Mouse (Mus musculus): ENCODE data around the gene Ube2e1. TPM values are rescaled to one million over a fixed set of nuclear protein-coding genes. Genes with fewer than 3 reads are reported as not detected.
A peak's percentile ranks its signal among the peaks of the same experiment; 100 is the strongest.

The Ube2e1 gene
- polyA plus RNA-seq, 1 experiment from 2014 or later: 41.1 TPM

- WGBS: 89% methylated on average over 3 of the region's 3 CpGs
- Histone ChIP-seq H3K27me3 (replicated peaks; ENCODE audit: control insufficient read depth, insufficient read depth, low read length) (no peaks in the 10 kb centered on the region), H3K4me3 (ENCODE audit: low read depth, low read length) (no peak overlapping the region), H3K4me2 (no peak overlapping the region), H3K27ac (ENCODE audit: low read depth, low read length) (no peak overlapping the region), H3K9me3 (ENCODE audit: control insufficient read depth, low read length) (no peaks in the 10 kb centered on the region), H3K9ac (ENCODE audit: low read depth, low read length) (no peak overlapping the region), H3K36me3 (ENCODE audit: control insufficient read depth, insufficient read depth, low read length) (no peaks in the 10 kb centered on the region), H3K4me1 (replicated peaks; ENCODE audit: control insufficient read depth, insufficient read depth, low read length) (0 out of 2 replicates have a peak, but pooled peaks cover 2% of the 10 kb centered on the region)
- no peak for DNase-seq (ENCODE audit: low spot score)
- ATAC-seq (replicated peaks; ENCODE audit: low FRiP score): no peak
These were observed 9.4 kb upstream of the Ube2e1 start for GRCm38 (mm10) chr14:18341088-18341487.

- no peak overlapping the region for H3K4me3 ChIP-seq (ENCODE audit: low read depth, low read length)
- no peak overlapping the region for H3K4me2 ChIP-seq
- no peaks in the 10 kb centered on the region for H3K27me3 ChIP-seq (replicated peaks; ENCODE audit: control insufficient read depth, insufficient read depth, low read length)
- H3K9ac ChIP-seq (ENCODE audit: low read depth, low read length): no peak overlapping the region
- no peak overlapping the region for H3K27ac ChIP-seq (ENCODE audit: low read depth, low read length)
- 0 out of 2 replicates have a peak, but pooled peaks cover 2% of the 10 kb centered on the region for H3K4me1 ChIP-seq (replicated peaks; ENCODE audit: control insufficient read depth, insufficient read depth, low read length)
- DNase-seq (ENCODE audit: low spot score) (no peak), ATAC-seq (replicated peaks; ENCODE audit: low FRiP score) (no peak)
- H3K36me3 ChIP-seq (ENCODE audit: control insufficient read depth, insufficient read depth, low read length): no peaks in the 10 kb centered on the region
- H3K9me3 ChIP-seq (ENCODE audit: control insufficient read depth, low read length): no peaks in the 10 kb centered on the region
These were observed 4.4 kb upstream of the Ube2e1 start for GRCm38 (mm10) chr14:18336106-18336505.

GRCm38 (mm10) chr14:18330789-18331692 is 618 bp downstream of the Ube2e1 start:
- Histone ChIP-seq H3K4me1 (replicated peaks; ENCODE audit: control insufficient read depth, insufficient read depth, low read length) (peaks cover 13% of the 10 kb centered on the region), H3K27ac (ENCODE audit: low read depth, low read length) (peak overlapping the region; percentile 66), H3K9ac (ENCODE audit: low read depth, low read length) (peak overlapping the region; percentile 97), H3K27me3 (replicated peaks; ENCODE audit: control insufficient read depth, insufficient read depth, low read length) (no peaks in the 10 kb centered on the region), H3K36me3 (ENCODE audit: control insufficient read depth, insufficient read depth, low read length) (no peaks in the 10 kb centered on the region), H3K4me3 (ENCODE audit: low read depth, low read length) (peak overlapping the region; percentile 95), H3K4me2 (peak overlapping the region; percentile 72), H3K9me3 (ENCODE audit: control insufficient read depth, low read length) (no peaks in the 10 kb centered on the region)
- under 1% methylated on average over 80 of the region's 99 CpGs for WGBS
- ATAC-seq (replicated peaks; ENCODE audit: low FRiP score) (peak; percentile 67), DNase-seq (ENCODE audit: low spot score) (peak; percentile 60)

- ATAC-seq (replicated peaks; ENCODE audit: low FRiP score) (peak; percentile 18), DNase-seq (ENCODE audit: low spot score) (peak; percentile 49)
- H3K36me3 ChIP-seq (ENCODE audit: control insufficient read depth, insufficient read depth, low read length): no peaks in the 10 kb centered on the region
- peak overlapping the region; percentile 88 for H3K4me2 ChIP-seq
- H3K4me3 ChIP-seq (ENCODE audit: low read depth, low read length): peak overlapping the region; percentile 61
- H3K9ac ChIP-seq (ENCODE audit: low read depth, low read length): peak overlapping the region; percentile 68
- no peaks in the 10 kb centered on the region for H3K27me3 ChIP-seq (replicated peaks; ENCODE audit: control insufficient read depth, insufficient read depth, low read length)
- H3K9me3 ChIP-seq (ENCODE audit: control insufficient read depth, low read length): no peaks in the 10 kb centered on the region
- 6% methylated on average over 37 of the region's 37 CpGs for WGBS
- H3K4me1 ChIP-seq (replicated peaks; ENCODE audit: control insufficient read depth, insufficient read depth, low read length): peaks cover 13% of the 10 kb centered on the region
- no peak overlapping the region for H3K27ac ChIP-seq (ENCODE audit: low read depth, low read length)
These were observed 4.5 kb downstream of the Ube2e1 start for GRCm38 (mm10) chr14:18326968-18327672.

- no peak for DNase-seq (ENCODE audit: low spot score)
- Histone ChIP-seq H3K9me3 (ENCODE audit: control insufficient read depth, low read length) (no peaks in the 10 kb centered on the region), H3K27ac (ENCODE audit: low read depth, low read length) (no peak overlapping the region), H3K4me2 (no peak overlapping the region), H3K36me3 (ENCODE audit: control insufficient read depth, insufficient read depth, low read length) (peaks cover 2% of the 10 kb centered on the region; the same call in 1 of the 2 replicates), H3K4me1 (replicated peaks; ENCODE audit: control insufficient read depth, insufficient read depth, low read length) (no peaks in the 10 kb centered on the region), H3K9ac (ENCODE audit: low read depth, low read length) (no peak overlapping the region), H3K27me3 (replicated peaks; ENCODE audit: control insufficient read depth, insufficient read depth, low read length) (no peaks in the 10 kb centered on the region), H3K4me3 (ENCODE audit: low read depth, low read length) (no peak overlapping the region)
- WGBS: 84% methylated on average over 11 of the region's 11 CpGs
- no peak for ATAC-seq (replicated peaks; ENCODE audit: low FRiP score)
These were observed 13.9 kb downstream of the Ube2e1 start for GRCm38 (mm10) chr14:18317457-18318411.

GRCm38 (mm10) chr14:18304165-18304564 is 27.5 kb downstream of the Ube2e1 start:
- Histone ChIP-seq H3K27ac (ENCODE audit: low read depth, low read length) (no peak overlapping the region), H3K4me2 (no peak overlapping the region), H3K9ac (ENCODE audit: low read depth, low read length) (no peak overlapping the region), H3K4me1 (replicated peaks; ENCODE audit: control insufficient read depth, insufficient read depth, low read length) (no peaks in the 10 kb centered on the region; the same call in 1 of the 2 replicates), H3K4me3 (ENCODE audit: low read depth, low read length) (no peak overlapping the region), H3K36me3 (ENCODE audit: control insufficient read depth, insufficient read depth, low read length) (peaks cover 3% of the 10 kb centered on the region; the same call in 1 of the 2 replicates), H3K27me3 (replicated peaks; ENCODE audit: control insufficient read depth, insufficient read depth, low read length) (no peaks in the 10 kb centered on the region), H3K9me3 (ENCODE audit: control insufficient read depth, low read length) (no peaks in the 10 kb centered on the region)
- no peak for ATAC-seq (replicated peaks; ENCODE audit: low FRiP score)
- no peak for DNase-seq (ENCODE audit: low spot score)
- WGBS: 94% methylated on average over 5 of the region's 5 CpGs

GRCm38 (mm10) chr14:18303262-18303661 is 28.4 kb downstream of the Ube2e1 start:
- H3K4me3 ChIP-seq (ENCODE audit: low read depth, low read length): no peak overlapping the region

GRCm38 (mm10) chr14:18302750-18303149 is 28.9 kb downstream of the Ube2e1 start:
- H3K27ac ChIP-seq (ENCODE audit: low read depth, low read length): no peak overlapping the region
- no peak overlapping the region for H3K9ac ChIP-seq (ENCODE audit: low read depth, low read length)
- no peaks in the 10 kb centered on the region for H3K9me3 ChIP-seq (ENCODE audit: control insufficient read depth, low read length)
- H3K27me3 ChIP-seq (replicated peaks; ENCODE audit: control insufficient read depth, insufficient read depth, low read length): no peaks in the 10 kb centered on the region
- DNase-seq (ENCODE audit: low spot score): no peak
- no peak for ATAC-seq (replicated peaks; ENCODE audit: low FRiP score)
- peaks cover 3% of the 10 kb centered on the region; the same call in 1 of the 2 replicates for H3K36me3 ChIP-seq (ENCODE audit: control insufficient read depth, insufficient read depth, low read length)
- 62% methylated on average over 3 of the region's 3 CpGs for WGBS
- H3K4me3 ChIP-seq (ENCODE audit: low read depth, low read length): no peak overlapping the region
- no peaks in the 10 kb centered on the region; the same call in 1 of the 2 replicates for H3K4me1 ChIP-seq (replicated peaks; ENCODE audit: control insufficient read depth, insufficient read depth, low read length)
- H3K4me2 ChIP-seq: no peak overlapping the region

More at GRCm38 (mm10) chr14:18303262-18303661, 28.4 kb downstream of the Ube2e1 start:
- peaks cover 3% of the 10 kb centered on the region; the same call in 1 of the 2 replicates for H3K36me3 ChIP-seq (ENCODE audit: control insufficient read depth, insufficient read depth, low read length)
- H3K9ac ChIP-seq (ENCODE audit: low read depth, low read length): no peak overlapping the region
- 73% methylated on average over 4 of the region's 4 CpGs for WGBS
- no peaks in the 10 kb centered on the region; the same call in 1 of the 2 replicates for H3K4me1 ChIP-seq (replicated peaks; ENCODE audit: control insufficient read depth, insufficient read depth, low read length)
- DNase-seq (ENCODE audit: low spot score) (no peak), ATAC-seq (replicated peaks; ENCODE audit: low FRiP score) (no peak)
- no peaks in the 10 kb centered on the region for H3K27me3 ChIP-seq (replicated peaks; ENCODE audit: control insufficient read depth, insufficient read depth, low read length)
- no peak overlapping the region for H3K27ac ChIP-seq (ENCODE audit: low read depth, low read length)
- no peak overlapping the region for H3K4me2 ChIP-seq
- H3K9me3 ChIP-seq (ENCODE audit: control insufficient read depth, low read length): no peaks in the 10 kb centered on the region

Data from liver, embryonic 11.5 days (tissue).